Mouse (Mus musculus): ENCODE data around the gene Nln. TPM values are rescaled to one million over a fixed set of nuclear protein-coding genes. Genes with fewer than 3 reads are reported as not detected.

Nln gene
- total RNA-seq (2022) = 10 to 100 TPM; 27.7 to 31.6 (median 29.7) TPM

- DNase-seq (ENCODE audit: low spot score in 2 of 2) = peak; percentile 69 to 85
Observed at GRCm38 (mm10) chr13:104109288-104109815, at the start of gene Nln, which contains the start of gene Sgtb. Gene Nln, minus strand, starts transcription at chr13:104109614. Gene Sgtb, plus strand, starts transcription at chr13:104109741.

DNA sequence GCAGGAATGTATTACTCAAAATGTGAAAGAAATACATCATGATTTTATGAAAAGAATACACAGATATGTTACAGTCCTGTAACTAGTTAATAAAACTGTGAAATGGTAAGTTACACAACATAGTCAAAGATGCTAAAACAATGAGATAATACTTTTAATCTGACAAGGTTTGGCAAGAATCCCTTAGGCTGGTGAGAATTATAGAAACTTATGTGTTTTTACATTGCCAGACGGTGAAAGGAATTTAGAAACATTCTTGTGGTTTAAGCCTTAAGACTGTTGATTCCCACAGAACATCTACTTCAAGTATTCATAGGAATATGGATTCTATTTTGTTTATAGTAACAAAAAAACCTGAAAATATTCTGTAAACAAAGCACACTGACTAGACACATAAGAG lies 46.3 kb upstream of the Nln start:
- no peak for DNase-seq (ENCODE audit: low spot score in 2 of 2)

GRCm38 (mm10) chr13:104155106-104155505 lies 45.7 kb upstream of the Nln start:
- no peak for DNase-seq (ENCODE audit: low spot score in 2 of 2)

DNA sequence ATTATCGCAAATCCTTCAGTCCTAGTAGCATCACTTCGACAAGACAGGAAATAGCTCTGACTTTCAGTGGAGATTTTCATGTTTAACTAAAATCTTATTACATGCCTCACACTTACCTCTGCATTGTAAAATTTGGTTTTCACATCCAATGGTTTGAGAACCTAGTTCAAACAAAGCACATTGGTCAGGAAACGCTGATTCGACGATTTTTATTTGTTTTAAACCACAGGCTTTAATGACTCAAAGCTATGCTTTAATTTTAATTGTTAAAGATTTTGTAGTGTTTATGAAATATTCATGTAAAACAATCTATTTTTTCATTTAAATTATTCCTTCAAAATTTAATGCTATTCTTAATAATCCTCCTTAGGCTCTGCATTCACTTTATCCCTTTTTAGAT lies 44.8 kb upstream of the Nln start:
- no peak for DNase-seq (ENCODE audit: low spot score in 2 of 2)

DNA sequence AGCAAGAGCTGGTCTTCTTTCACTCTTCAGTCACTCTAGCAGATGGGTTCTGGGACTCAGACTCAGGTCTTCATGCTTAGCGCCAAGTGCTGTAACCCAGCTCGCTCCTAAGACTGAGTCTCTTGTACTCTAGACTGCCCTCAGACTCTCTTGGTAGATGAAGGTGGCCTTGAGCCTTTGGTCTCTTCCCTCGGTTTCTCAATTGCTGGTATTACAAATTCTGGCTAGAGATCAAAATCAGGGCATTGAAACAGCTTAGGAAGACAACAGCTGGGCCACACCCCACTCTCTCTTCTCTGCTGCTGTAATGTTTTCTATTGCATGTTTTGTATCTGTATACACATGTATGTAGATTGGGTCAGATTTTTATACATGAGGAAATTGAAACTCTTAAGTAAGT lies 36.2 kb upstream of the Nln start:
- DNase-seq (ENCODE audit: low spot score in 2 of 2) = no peak

- DNase-seq (ENCODE audit: low spot score in 2 of 2) = no peak
Observed at GRCm38 (mm10) chr13:104144871-104145270, 35.5 kb upstream of the Nln start.

- peak; percentile 62 to 73 for DNase-seq (ENCODE audit: low spot score in 2 of 2)
Observed at GRCm38 (mm10) chr13:104139369-104140209, 30.2 kb upstream of the Nln start.

DNA sequence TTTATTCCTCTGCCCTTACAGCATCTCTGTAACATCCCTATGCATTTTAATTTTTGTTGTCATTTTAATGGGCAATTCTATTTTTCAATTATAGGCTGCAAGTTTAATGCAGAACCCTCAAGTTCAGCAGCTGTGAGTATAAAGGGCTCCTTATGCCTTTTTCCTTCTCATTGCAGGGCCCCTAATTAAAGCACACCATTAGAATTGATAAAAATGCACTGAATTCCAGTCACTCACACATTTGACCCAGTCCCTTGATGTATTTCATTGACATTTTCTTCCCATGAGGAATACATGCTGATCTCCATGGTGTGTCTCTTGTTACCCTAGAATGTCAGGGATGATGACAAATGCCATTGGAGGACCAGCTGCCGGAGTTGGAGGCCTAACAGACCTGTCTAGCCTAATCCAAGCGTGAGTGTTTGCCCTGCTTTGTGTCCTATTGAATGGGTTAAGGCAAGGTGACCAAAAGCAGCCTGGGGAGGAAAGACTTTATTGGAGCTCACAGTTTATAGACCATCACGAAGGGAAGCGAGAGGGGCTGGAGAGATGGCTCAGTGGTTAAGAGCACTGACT lies 25.2 kb upstream of the Nln start:
- DNase-seq (ENCODE audit: low spot score in 2 of 2) = no peak

DNA sequence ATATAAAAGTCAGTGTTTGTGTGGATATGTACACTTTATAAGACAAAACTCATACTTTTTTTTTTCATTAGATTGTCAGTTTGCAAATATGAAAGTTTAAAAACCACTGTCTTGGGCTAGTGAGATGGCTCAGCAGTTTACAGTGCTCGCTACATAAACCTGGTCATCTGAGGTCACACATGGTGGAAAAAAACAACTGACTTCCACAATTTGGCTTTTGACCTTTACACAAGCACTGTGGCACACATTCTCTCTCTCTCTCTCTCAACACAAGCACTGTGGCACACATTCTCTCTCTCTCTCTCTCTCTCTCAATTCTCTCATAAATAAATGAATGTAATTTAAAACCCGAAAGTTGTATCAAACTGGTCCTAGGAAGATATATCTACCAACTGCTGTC lies 23.1 kb upstream of the Nln start:
- DNase-seq (ENCODE audit: low spot score in 2 of 2) = no peak

DNA sequence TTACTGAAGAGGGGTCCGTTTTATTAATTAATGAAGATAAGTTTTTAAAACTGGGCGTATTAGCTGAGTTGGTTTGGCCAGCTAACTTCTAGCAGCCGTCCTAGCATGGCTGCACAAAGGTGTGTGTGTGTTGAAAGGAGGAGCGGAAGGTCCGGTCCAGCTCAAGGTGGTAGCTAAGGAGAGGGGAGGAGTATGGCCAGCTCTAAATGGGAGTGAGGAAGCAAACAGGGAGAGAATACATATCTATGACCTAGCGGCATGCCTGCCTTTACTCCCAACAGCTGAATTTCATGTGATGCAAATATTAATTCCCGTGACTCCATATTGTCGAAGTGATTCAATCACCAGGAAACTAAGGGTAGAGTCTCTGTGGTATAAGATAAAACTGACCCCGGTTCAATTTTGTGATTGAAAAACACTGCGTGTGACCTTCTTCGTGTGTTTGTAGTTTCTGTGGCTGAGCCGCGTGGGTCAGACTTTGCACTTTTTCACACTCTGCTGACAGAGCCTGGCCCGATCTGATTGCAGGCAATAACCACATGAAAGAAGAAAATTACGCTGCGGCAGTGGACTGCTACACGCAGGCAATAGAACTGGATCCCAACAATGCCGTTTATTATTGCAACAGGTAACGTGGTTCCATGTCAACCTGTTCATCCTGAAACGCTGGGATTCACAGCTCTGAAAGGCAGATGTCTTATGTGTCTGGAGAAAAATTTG lies 14.4 kb upstream of the Nln start:
- DNase-seq (ENCODE audit: low spot score in 2 of 2) = no peak

DNA sequence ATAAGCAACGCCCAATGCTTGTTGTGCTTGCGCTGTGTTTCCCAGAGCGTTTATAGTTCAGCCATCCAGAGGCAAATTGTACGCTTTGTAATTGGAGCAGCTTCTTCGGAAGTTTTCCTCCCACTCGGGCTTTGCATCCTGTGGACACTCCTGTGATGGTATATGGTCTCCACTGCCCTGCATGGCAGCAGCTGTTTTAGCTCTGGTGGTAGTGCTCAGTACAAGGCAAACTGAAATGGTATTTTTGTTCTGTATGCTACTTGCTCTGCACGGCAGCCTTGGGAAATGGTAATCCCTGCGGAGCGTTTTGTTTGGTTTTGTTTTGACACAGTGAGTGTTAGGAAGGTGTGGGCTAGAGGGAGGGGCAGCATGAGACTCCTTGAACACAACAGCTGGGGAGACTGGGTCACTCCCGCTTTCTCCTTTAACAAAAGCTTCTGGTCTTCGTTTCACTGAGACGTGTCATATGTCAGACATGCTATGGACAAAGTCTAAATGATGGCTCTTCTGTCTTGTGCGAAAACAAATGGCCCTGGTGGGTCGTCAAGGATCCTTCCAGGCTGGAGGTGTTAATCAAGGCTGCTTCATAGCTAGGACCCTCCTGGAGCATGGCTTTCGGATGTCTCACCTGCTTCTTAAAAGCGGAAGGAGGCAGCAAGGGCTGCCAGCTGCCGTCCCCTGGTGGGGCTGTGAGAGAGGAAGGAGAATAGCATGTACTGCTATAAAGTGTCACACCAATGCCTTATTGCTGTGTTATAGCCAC lies 12.8 kb upstream of the Nln start:
- no peak for DNase-seq (ENCODE audit: low spot score in 2 of 2)

- peak in 1 of 2 experiments; percentile 77 for DNase-seq (ENCODE audit: low spot score in 2 of 2)
Observed at GRCm38 (mm10) chr13:104114827-104115226, 5.4 kb upstream of the Nln start.

GRCm38 (mm10) chr13:104113782-104114181 lies 4.4 kb upstream of the Nln start:
- DNase-seq (ENCODE audit: low spot score in 2 of 2) = no peak

DNA sequence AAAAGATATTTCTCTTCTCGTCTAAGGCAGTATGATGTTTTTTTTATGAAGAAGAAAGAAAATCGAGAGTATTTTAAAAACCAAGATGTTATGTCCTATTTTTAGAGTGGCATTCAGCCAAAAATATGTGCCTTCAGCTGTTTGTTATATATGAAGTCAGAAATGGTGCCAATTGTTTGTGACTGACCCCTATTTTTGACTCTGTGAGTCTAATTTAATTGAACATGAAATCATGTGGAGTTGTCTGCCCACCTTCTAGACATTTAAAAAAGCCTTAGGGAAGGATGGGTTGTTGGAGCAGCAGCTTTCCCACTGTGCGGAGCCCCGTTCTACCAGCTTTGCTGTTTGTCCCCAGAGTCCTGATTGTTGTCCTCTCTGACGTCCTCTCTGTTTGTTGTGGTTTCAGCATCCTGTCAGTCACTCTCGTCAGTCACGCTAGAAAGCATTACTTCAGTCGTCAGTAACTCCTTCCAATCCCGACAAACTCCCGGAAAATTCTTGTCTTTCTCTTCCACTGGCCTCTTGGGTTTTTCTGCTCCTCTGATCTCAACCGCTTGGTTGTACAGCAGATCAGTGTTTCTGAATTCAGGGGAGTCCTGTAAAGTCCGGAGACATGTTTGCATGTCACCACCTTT lies 3.0 kb upstream of the Nln start:
- no peak for DNase-seq (ENCODE audit: low spot score in 2 of 2)

DNA sequence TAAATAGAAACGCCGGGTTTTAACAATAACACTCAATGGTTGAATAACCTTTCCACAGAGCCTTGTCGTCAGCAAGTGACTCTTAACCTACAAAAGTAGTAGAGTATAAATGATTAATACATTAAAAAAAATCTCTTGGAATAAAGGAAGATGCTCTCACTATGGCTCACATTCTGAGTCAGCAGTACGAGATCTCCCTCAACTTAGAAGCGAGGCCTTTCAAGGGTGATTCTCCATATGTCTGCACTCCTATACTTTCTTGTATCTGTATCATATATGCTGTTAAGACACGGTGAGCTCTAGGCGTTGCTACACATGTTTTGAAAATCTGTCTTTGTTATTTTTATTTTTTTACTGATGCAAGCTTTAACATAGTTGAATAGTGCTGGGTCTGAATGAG lies 1.1 kb upstream of the Nln start:
- DNase-seq (ENCODE audit: low spot score in 2 of 2) = no peak

DNA sequence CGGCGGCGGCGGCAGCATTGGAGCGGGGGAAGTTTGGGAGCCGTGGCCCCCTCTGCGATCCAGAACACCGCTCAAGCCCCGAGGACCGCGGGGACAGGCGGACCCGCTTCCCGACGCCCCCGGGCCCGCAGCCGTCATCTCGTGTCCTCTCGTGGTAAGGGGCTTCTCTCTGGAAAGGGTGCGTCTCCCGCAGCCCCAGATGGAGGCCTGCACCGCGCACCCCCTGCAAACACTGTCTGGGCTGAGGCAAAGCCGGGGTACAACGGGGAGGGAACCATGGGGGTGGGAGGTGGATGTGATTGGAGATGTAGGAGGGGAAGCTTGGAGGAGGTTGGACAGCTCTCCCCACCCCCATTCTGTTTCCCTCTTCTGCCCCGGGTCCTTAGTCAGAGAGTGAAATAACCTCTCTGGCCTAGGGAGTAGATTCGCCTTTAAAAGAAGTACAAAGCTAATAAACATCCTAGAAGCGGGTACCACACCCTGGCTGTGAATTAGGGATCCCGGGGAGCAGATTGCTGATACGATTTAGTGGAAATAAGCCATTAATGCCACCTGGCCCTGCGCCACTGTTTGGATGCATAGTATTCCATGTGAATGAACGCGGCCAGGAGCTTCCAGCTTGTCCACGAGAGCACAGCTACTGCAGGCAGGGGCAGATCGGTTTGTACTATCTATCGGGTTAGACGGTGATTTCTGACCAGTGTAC lies 555 bp upstream of the Nln start:
- DNase-seq (ENCODE audit: low spot score in 2 of 2) = peak; percentile 43 to 70

DNA sequence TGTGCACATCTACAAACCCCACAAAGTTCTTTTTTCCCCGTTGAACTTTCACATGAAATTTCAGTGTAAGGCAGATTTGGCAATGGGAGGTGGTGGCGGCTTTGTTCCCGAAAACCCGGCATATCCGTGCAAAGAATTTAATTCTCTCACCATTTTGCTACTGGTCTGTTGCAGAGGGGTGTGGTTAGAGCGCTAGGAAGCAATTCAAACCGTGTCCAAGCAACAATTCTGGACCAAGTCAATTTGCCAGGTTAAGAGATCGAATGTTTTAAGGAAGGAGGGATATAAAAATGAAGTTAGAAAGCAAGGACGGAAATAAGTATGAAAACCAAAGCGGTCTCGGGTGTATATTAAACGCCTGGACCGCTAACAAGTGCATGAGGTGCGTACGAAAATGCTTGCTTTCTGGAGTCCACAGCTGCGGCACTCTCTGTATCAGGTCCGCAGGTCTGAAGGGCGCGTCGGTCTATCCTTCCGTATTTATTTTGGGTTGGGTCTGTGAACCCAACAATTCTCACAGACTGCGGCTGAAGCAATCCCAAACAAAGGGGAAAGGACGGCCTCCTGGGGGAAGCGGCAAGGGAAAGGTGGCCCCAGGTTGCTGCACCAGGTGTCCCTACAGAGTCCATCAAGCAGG lies 645 bp downstream of the Nln start:
- no peak for DNase-seq (ENCODE audit: low spot score in 2 of 2)

GRCm38 (mm10) chr13:104101606-104102235 lies 7.7 kb downstream of the Nln start:
- no peak for DNase-seq (ENCODE audit: low spot score in 2 of 2)

- no peak for DNase-seq (ENCODE audit: low spot score in 2 of 2)
Observed at GRCm38 (mm10) chr13:104100416-104100815, 9.0 kb downstream of the Nln start.

All from left cerebral cortex, adult 8-10 months (tissue).